Mouse (Mus musculus) heart, postnatal 4 days (tissue): ENCODE data around the gene Olfr1256. TPM values are rescaled to one million over a fixed set of nuclear protein-coding genes. Genes with fewer than 3 reads are reported as not detected.

Experiments
- DNase-seq: peaks from one replicate; pipeline ENCODE4 v3.0.0; 2021
- total RNA-seq, 2 experiments: library from RNA; stranded (reverse); gene quantifications; 2 replicates each; pipeline ENCODE4 v1.2.3; 2021

Olfr1256 gene
- not detected for total RNA-seq

GRCm38 (mm10) chr2:89841455-89841854 is at the start of gene Olfr1256:
Gene Olfr1256 (minus strand): TSS chr2:89841555.
- DNase-seq: no peak

GRCm38 (mm10) chr2:89878137-89878536 is 36.8 kb upstream of the Olfr1256 start, which contains the start of gene Olfr1257:
Gene Olfr1257 (plus strand): TSS chr2:89878437.
- DNase-seq: no peak

- no peak for DNase-seq
These were observed 7.9 kb upstream of the Olfr1256 start for GRCm38 (mm10) chr2:89849230-89849629.

- no peak for DNase-seq
These were observed 6.8 kb upstream of the Olfr1256 start, which contains the start of gene Olfr48 for GRCm38 (mm10) chr2:89848105-89848504. Gene Olfr48 (minus strand): TSS chr2:89848205.

- DNase-seq: no peak
These were observed 21.1 kb downstream of the Olfr1256 start for GRCm38 (mm10) chr2:89820216-89820615.

GRCm38 (mm10) chr2:89811751-89812150 is 29.6 kb downstream of the Olfr1256 start, which contains the start of gene Olfr1255:
Gene Olfr1255 (plus strand): TSS chr2:89812051.
- no peak for DNase-seq

- DNase-seq: no peak
These were observed 30.6 kb downstream of the Olfr1256 start for GRCm38 (mm10) chr2:89810751-89811150.

- DNase-seq: no peak
These were observed 41.8 kb downstream of the Olfr1256 start for GRCm38 (mm10) chr2:89799583-89799982.

- no peak for DNase-seq
These were observed 47.8 kb downstream of the Olfr1256 start, which contains the start of gene Olfr1254 for GRCm38 (mm10) chr2:89793519-89793918. Gene Olfr1254 (minus strand): TSS chr2:89793619.

Other genes starting within 250 kb of the Olfr1256 start
- not detected for gene Olfr1246, start 248.4 kb downstream of the Olfr1256 start, total RNA-seq
- gene Olfr1247, start 227.4 kb downstream of the Olfr1256 start, total RNA-seq: under 1 TPM in 1 of 2 experiments, not detected in 1; 0.07 TPM
- not detected for gene Olfr1248, start 223.3 kb downstream of the Olfr1256 start, total RNA-seq
- gene Olfr1249, start 206.6 kb downstream of the Olfr1256 start, total RNA-seq: not detected
- not detected for gene Olfr1250, start 180.1 kb downstream of the Olfr1256 start, total RNA-seq
- not detected for gene Olfr1251, start 169.6 kb downstream of the Olfr1256 start, total RNA-seq
- not detected for gene Olfr1252, start 116.5 kb downstream of the Olfr1256 start, total RNA-seq
- gene Olfr1253, start 84.5 kb downstream of the Olfr1256 start, total RNA-seq: not detected
- not detected for gene Olfr1254, start 47.9 kb downstream of the Olfr1256 start, total RNA-seq
- not detected for gene Olfr1255, start 29.5 kb downstream of the Olfr1256 start, total RNA-seq
- gene Olfr48, start 6.7 kb upstream of the Olfr1256 start, total RNA-seq: not detected
- not detected for gene Olfr1257, start 36.9 kb upstream of the Olfr1256 start, total RNA-seq
- not detected for gene Olfr1258, start 85.8 kb upstream of the Olfr1256 start, total RNA-seq
- gene Olfr1259, start 107.1 kb upstream of the Olfr1256 start, total RNA-seq: not detected
- not detected for gene Olfr1260, start 132.8 kb upstream of the Olfr1256 start, total RNA-seq
- not detected for gene Olfr1261, start 149.7 kb upstream of the Olfr1256 start, total RNA-seq
- not detected for gene Olfr1262, start 158.6 kb upstream of the Olfr1256 start, total RNA-seq
- not detected for gene Olfr1263, start 170.6 kb upstream of the Olfr1256 start, total RNA-seq
- gene Olfr1264, start 184.0 kb upstream of the Olfr1256 start, total RNA-seq: not detected
- not detected for gene Olfr1265, start 193.8 kb upstream of the Olfr1256 start, total RNA-seq
- gene Olfr140, start 222.0 kb upstream of the Olfr1256 start, total RNA-seq: not detected